Comparison of ENCODE assay signal across 19 mouse cellular contexts in the genomic region with DNA sequence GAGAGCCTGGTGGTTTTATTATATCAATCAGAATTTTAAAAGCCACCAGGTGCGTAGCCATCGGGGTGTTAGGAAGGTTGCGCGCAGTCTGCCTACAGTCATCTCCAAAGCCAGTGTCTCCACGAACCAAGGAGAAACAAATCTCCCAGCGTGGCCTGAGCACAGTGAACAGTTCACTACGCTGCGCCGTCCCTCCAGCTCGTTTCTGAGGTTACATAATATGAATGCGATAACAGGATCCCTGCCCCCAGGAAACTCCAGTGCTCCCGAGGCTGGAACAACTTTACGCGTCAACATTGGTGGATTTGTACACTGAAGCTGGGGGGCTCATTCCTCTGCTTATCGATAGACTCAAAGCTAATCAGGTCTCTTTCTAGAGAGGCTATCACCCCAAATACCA.
"Had no signal": no experiment of that assay in that cellular context is flagged by ENCODE, and none has a peak within 500 bp of the region (broad histone marks: within the 10 kb centered on the region; RNA-seq: fewer than 3 reads in every experiment).

No protein-coding gene starts in this region.

- H3K27me3 ChIP-seq: limb, embryonic 13.5 days; midbrain, embryonic 12.5 days; neural tube, embryonic 13.5 days; stomach, embryonic 15.5 days had no signal

- H3K27ac ChIP-seq: kidney, postnatal 0 days; layer of hippocampus, adult 2 months; limb, embryonic 10.5 days; limb, embryonic 13.5 days; liver, embryonic 14.5 days; midbrain, embryonic 12.5 days; neural tube, embryonic 13.5 days; stomach, embryonic 15.5 days had no signal

- H3K9ac ChIP-seq: limb, embryonic 13.5 days; liver, embryonic 14.5 days; midbrain, embryonic 12.5 days; neural tube, embryonic 13.5 days; stomach, embryonic 15.5 days had no signal

- H3K4me3 ChIP-seq: layer of hippocampus, adult 2 months; limb, embryonic 10.5 days; limb, embryonic 13.5 days; midbrain, embryonic 12.5 days; myocyte; neural tube, embryonic 13.5 days; stomach, embryonic 15.5 days had no signal

- H3K4me1 ChIP-seq: midbrain, embryonic 12.5 days; stomach, embryonic 15.5 days had no signal

- H3K4me2 ChIP-seq: limb, embryonic 13.5 days; midbrain, embryonic 12.5 days; neural tube, embryonic 13.5 days; stomach, embryonic 15.5 days had no signal

- ATAC-seq: midbrain, embryonic 16.5 days had no signal

- H3K36me3 ChIP-seq: limb, embryonic 10.5 days; limb, embryonic 13.5 days; midbrain, embryonic 12.5 days; neural tube, embryonic 13.5 days; stomach, embryonic 15.5 days had no signal

- H3K9me3 ChIP-seq: limb, embryonic 10.5 days; limb, embryonic 13.5 days; midbrain, embryonic 12.5 days; neural tube, embryonic 13.5 days; stomach, embryonic 15.5 days had no signal

- DNase-seq: kidney, postnatal 25 days; layer of hippocampus, adult 9-11 months; lung, adult 2 months; lung, postnatal 14 days; lung, postnatal 4 days; retina, postnatal 1 day; right cerebral cortex, postnatal 25 days; spleen, adult 18-20 months; thymus, postnatal 36 days had no signal
